Mouse (Mus musculus) liver, embryonic 14.5 days (tissue): ENCODE measurements around the gene Plekha7. TPM values are rescaled to one million over a fixed set of nuclear protein-coding genes. Genes with fewer than 3 reads are reported as not detected.

Source experiments
- ATAC-seq: fragments of 200-750 bp; cut with Nextera tagmentation; 2 replicates; pipeline ENCODE4 v1.8.0; 2017; ENCODE audit warnings: moderate number of reproducible peaks, mild to moderate bottlenecking, moderate library complexity; ENCODE audit not compliant: insufficient read depth
- DNase-seq, 3 experiments: peaks; one replicate each; pipeline ENCODE4 v3.0.0-alpha.2; 2012 to 2013; ENCODE audit warnings: low read depth in 3 of 3, low spot score in 3 of 3
- H3K27ac ChIP-seq: fragments of 300-500 bp; sonication (generic); 2 replicates; pipeline ENCODE4 v1.5.1; 2014; ENCODE audit warnings: moderate library complexity, mild to moderate bottlenecking, control low read depth, inconsistent platforms
- H3K27me3 ChIP-seq: fragments of 300-500 bp; sonication (generic); 2 replicates; pipeline ENCODE4 v1.6.1; 2014; ENCODE audit warnings: mild to moderate bottlenecking, low read length, moderate library complexity; ENCODE audit not compliant: control insufficient read depth, insufficient read depth
- H3K36me3 ChIP-seq: fragments of 300-500 bp; sonication (generic); replicated peaks from 2 replicates; pipeline ENCODE4 v1.6.1; 2014; ENCODE audit warnings: low read depth; ENCODE audit not compliant: control insufficient read depth, insufficient read depth
- H3K4me1 ChIP-seq, 2 experiments: fragments of 200-500 bp in 1 of 2; fragments of 300-500 bp in 1 of 2; sonication (generic) in 1 of 2; replicated peaks; 2 replicates each; pipeline ENCODE4 v1.6.1; 2012 to 2014; ENCODE audit warnings: antibody characterized with exemption in 1 of 2, inconsistent platforms in 1 of 2, low read length in 1 of 2; ENCODE audit not compliant: control insufficient read depth in 2 of 2, insufficient read depth in 2 of 2
- H3K4me2 ChIP-seq: fragments of 300-500 bp; sonication (generic); 2 replicates; pipeline ENCODE4 v1.6.1; 2014; ENCODE audit warnings: low read depth, mild to moderate bottlenecking, control low read depth, moderate library complexity
- H3K4me3 ChIP-seq, 2 experiments: fragments of 200-500 bp in 1 of 2; fragments of 300-500 bp in 1 of 2; sonication (generic) in 1 of 2; 2 replicates each; pipeline ENCODE4 v1.5.1; 2012 to 2014; ENCODE audit warnings: low read depth in 2 of 2, low read length in 2 of 2, mild to moderate bottlenecking in 2 of 2, control low read depth in 1 of 2, inconsistent platforms in 1 of 2, moderate library complexity in 1 of 2; ENCODE audit not compliant: insufficient read depth in 1 of 2
- H3K9ac ChIP-seq: fragments of 300-500 bp; sonication (generic); replicated peaks from 2 replicates; pipeline ENCODE4 v1.6.1; 2014; ENCODE audit warnings: mild to moderate bottlenecking, control low read depth, moderate library complexity
- H3K9me3 ChIP-seq: fragments of 300-500 bp; sonication (generic); 2 replicates; pipeline ENCODE4 v1.6.1; 2016; ENCODE audit warnings: low read length, mixed read lengths; ENCODE audit not compliant: control insufficient read depth
- CTCF ChIP-seq: IDR thresholded peaks from 2 replicates; pipeline ENCODE4 v1.5.1; 2016; ENCODE audit warnings: antibody characterized with exemption, low read depth, control low read depth
- EP300 ChIP-seq: IDR thresholded peaks from 2 replicates; pipeline ENCODE4 v1.6.1; 2016; ENCODE audit warnings: antibody characterized with exemption, low read depth
- WGBS: fragments of 180-500 bp; shearing (Covaris S2); extraction: QIAGEN DNeasy Blood & Tissue Kit; methylation state at CpG from one replicate; pipeline ENCODE4 v1.1.7; 2014; ENCODE audit not compliant: insufficient replicate concordance; 5-methylcytosine and 5-hydroxymethylcytosine counted together
- polyA plus RNA-seq, 2 experiments: library from polyadenylated mRNA; depleted of rRNA in 1 of 2; stranded (reverse) in 1 of 2; unstranded in 1 of 2; fragments of >200 nt; fragmentation: Nextera tagmentation in 1 of 2; extraction: Ambion mirVana in 1 of 2; gene quantifications; 2 replicates each; pipeline versions ENCODE4 v1.2.1 to v1.2.3; 2012 to 2014

The Plekha7 gene
- polyA plus RNA-seq, 2 experiments, result 1.5 to 2.1 TPM

- Histone ChIP-seq H3K9ac (no peak overlapping the region), H3K9me3 (no peaks in the 10 kb centered on the region), H3K4me1 (no peaks in the 10 kb centered on the region; a peak in 2 of 4 replicates), H3K4me3 (no peak overlapping the region), H3K36me3 (no peaks in the 10 kb centered on the region), H3K27ac (no peak overlapping the region), H3K27me3 (no peaks in the 10 kb centered on the region), H3K4me2 (no peak overlapping the region)
- no peak for ATAC-seq
- WGBS, result 72% methylated on average over 3 of the region's 3 CpGs
- no peak for DNase-seq
- TF ChIP-seq EP300, result no peak
- no peak for TF ChIP-seq CTCF
Measured at GRCm38 (mm10) chr7:116187521-116187920, 120.7 kb downstream of the Plekha7 start.

- no peaks in the 10 kb centered on the region for H3K36me3 ChIP-seq
- no peak overlapping the region for H3K27ac ChIP-seq
- no peaks in the 10 kb centered on the region for H3K27me3 ChIP-seq
- H3K9me3 ChIP-seq, result no peaks in the 10 kb centered on the region
- no peak for DNase-seq
- H3K9ac ChIP-seq, result no peak overlapping the region
- no peak overlapping the region for H3K4me3 ChIP-seq
- TF ChIP-seq EP300 (no peak), CTCF (no peak)
- no peak overlapping the region for H3K4me2 ChIP-seq
- H3K4me1 ChIP-seq, result no peaks in the 10 kb centered on the region; a peak in 2 of 4 replicates
- WGBS, result 60% methylated on average over 1 of the region's 1 CpGs
- ATAC-seq, result no peak
Measured at GRCm38 (mm10) chr7:116186847-116187246, 121.3 kb downstream of the Plekha7 start.

GRCm38 (mm10) chr7:116186156-116186555, 122.0 kb downstream of the Plekha7 start:
- Histone ChIP-seq H3K9me3 (no peaks in the 10 kb centered on the region), H3K4me3 (no peak overlapping the region), H3K4me1 (no peaks in the 10 kb centered on the region; a peak in 2 of 4 replicates), H3K4me2 (no peak overlapping the region), H3K9ac (no peak overlapping the region), H3K36me3 (no peaks in the 10 kb centered on the region), H3K27me3 (no peaks in the 10 kb centered on the region), H3K27ac (no peak overlapping the region)
- WGBS, result 61% methylated on average over 5 of the region's 5 CpGs
- TF ChIP-seq CTCF (no peak), EP300 (no peak)
- DNase-seq (no peak), ATAC-seq (no peak)

- TF ChIP-seq EP300 (no peak), CTCF (no peak)
- ATAC-seq (no peak), DNase-seq (no peak)
- Histone ChIP-seq H3K27ac (no peak overlapping the region), H3K36me3 (no peaks in the 10 kb centered on the region), H3K4me3 (no peak overlapping the region), H3K4me1 (no peaks in the 10 kb centered on the region; a peak in 2 of 4 replicates), H3K4me2 (no peak overlapping the region), H3K27me3 (no peaks in the 10 kb centered on the region), H3K9ac (no peak overlapping the region), H3K9me3 (no peaks in the 10 kb centered on the region)
- WGBS, result 61% methylated on average over 11 of the region's 11 CpGs
Measured at GRCm38 (mm10) chr7:116184358-116185057, 123.7 kb downstream of the Plekha7 start.

- Histone ChIP-seq H3K27ac (no peak overlapping the region), H3K9ac (no peak overlapping the region), H3K4me2 (no peak overlapping the region), H3K36me3 (no peaks in the 10 kb centered on the region), H3K4me1 (no peaks in the 10 kb centered on the region; a peak in 2 of 4 replicates), H3K9me3 (no peaks in the 10 kb centered on the region), H3K4me3 (no peak overlapping the region), H3K27me3 (no peaks in the 10 kb centered on the region)
- ATAC-seq (no peak), DNase-seq (no peak)
- WGBS, result 48% methylated on average over 1 of the region's 1 CpGs
- no peak for TF ChIP-seq CTCF
- no peak for TF ChIP-seq EP300
Measured at GRCm38 (mm10) chr7:116182451-116182850, 125.7 kb downstream of the Plekha7 start.
